Mouse (Mus musculus) cerebellum, adult 18-20 months (tissue): ENCODE measurements at regions not wholly inside any gene's neighbourhood (a gene's known extent, or its start where the extent isn't known, plus 50 kb on each side); places are given as distances from the start of the nearest gene placed in this dataset.

ENCODE experiments used
- DNase-seq, 2 experiments: peaks; one replicate each; pipeline ENCODE4 v3.0.0; 2021

DNA sequence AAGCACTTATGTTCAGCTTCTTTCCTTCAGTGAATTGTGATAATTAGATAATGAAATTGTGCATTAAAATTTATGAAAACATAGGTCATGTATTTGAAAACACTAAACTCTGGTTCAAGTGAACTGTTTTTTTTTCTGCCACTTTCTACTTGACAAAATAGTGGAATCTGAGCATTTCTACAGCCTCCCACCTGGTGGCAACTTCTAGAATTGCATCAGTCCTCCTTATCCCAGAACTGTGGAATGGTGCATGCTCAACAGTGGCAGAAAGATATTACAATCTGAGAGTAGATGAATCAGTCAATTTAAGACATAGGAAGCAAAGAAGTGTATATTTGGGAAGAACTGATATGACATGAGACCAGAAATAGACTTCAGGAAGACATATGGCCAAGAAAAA is 84.1 kb upstream of the Gm28269 start:
- DNase-seq, result peak; percentile 2

DNA sequence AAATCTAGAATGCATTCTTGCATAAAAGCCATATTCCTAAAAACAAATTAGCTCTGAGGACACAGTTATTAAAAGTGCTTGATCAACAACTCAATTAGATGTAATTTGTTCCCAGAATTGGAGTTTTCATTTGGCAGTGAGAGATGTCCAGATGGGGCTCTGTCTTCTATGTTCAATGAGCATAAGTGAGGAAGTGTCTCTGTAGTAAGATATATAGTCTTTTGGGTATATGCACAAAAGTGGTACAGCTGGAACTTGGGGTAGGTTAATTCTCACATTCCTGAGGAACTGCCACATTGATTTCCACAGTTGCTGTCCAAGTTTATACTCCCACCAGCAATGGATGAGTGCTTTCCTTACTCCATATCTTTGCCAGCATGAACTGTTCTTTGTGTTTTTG is 64.3 kb upstream of the Gm28269 start:
- no peak for DNase-seq

- DNase-seq, result no peak
Observed at GRCm38 (mm10) chrX:21801834-21802233, 56.9 kb upstream of the Gm28269 start.
